Mouse (Mus musculus): ENCODE measurements around the gene Cxcl17. TPM values are rescaled to one million over a fixed set of nuclear protein-coding genes. Genes with fewer than 3 reads are reported as not detected.

Gene Cxcl17
- polyA plus RNA-seq, 1 experiment, result 0.06 TPM

DNA sequence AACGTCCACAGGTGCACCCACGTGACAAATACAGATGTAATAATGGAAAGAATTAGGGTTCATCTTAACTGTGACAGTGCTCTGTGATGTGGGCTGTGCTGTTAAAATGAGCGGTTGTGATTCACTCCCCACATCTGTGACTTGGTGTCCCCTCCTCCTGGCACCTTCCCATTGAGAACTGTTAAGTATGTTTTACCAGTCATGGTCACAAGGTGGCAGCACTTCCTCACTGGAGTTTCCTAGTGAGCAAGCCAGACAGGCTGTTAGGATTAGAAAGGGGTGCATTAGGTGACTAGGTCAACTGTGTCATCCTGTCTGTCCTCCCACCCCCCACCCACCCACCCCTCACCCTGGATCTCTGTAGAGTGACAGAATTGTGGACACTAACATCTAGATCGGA lies 11.7 kb upstream of the Cxcl17 start:
- no peaks in the 10 kb centered on the region for H3K79me2 ChIP-seq (ENCODE audit: control insufficient read depth, insufficient read depth)
- TF ChIP-seq POLR2AphosphoS2 (IDR thresholded peaks at IDR 0.05; ENCODE audit: insufficient read length, low read depth), result no peak
- TF ChIP-seq CEBPB (IDR thresholded peaks at IDR 0.05; ENCODE audit: insufficient read depth, poor library complexity, severe bottlenecking), result no peak
- TF ChIP-seq MAX (IDR thresholded peaks at IDR 0.05; ENCODE audit: low read depth), result no peak
- no peak for TF ChIP-seq SRF (IDR thresholded peaks at IDR 0.05; ENCODE audit: control insufficient read depth, insufficient read length, low read depth)
- no peak for TF ChIP-seq MYOG (IDR thresholded peaks at IDR 0.05; ENCODE audit: control insufficient read depth in 1 of 3, insufficient read depth in 1 of 3, insufficient read length in 2 of 3, low read depth in 2 of 3)
- TF ChIP-seq REST (IDR thresholded peaks at IDR 0.05; ENCODE audit: insufficient read depth, insufficient read length), result no peak
- TF ChIP-seq USF1 (IDR thresholded peaks at IDR 0.05; ENCODE audit: low read depth), result no peak
- no peak for TF ChIP-seq TCF3 (IDR thresholded peaks at IDR 0.05; ENCODE audit: insufficient read length, low read depth)
- TF ChIP-seq POLR2A (IDR thresholded peaks at IDR 0.05; ENCODE audit: insufficient read length, low read depth), result no peak
- no peak for TF ChIP-seq MYOD1 (IDR thresholded peaks at IDR 0.05; ENCODE audit: control insufficient read depth in 1 of 3, insufficient read length in 2 of 3, low read depth in 2 of 3)
- no peak for TF ChIP-seq TCF12 (IDR thresholded peaks at IDR 0.05; ENCODE audit: insufficient read depth, poor library complexity, severe bottlenecking)
- TF ChIP-seq E2F4 (IDR thresholded peaks at IDR 0.05; ENCODE audit: insufficient read depth), result no peak
- H3K4me2 ChIP-seq (ENCODE audit: low read depth), result no peak overlapping the region
- H3K4me3 ChIP-seq, result no peak overlapping the region
- H3ac ChIP-seq (ENCODE audit: control insufficient read depth, insufficient read length), result no peak overlapping the region
- no peaks in the 10 kb centered on the region for H3K36me3 ChIP-seq (ENCODE audit: control insufficient read depth, insufficient read depth)
- H3K27me3 ChIP-seq (ENCODE audit: control insufficient read depth, insufficient read depth, insufficient read length), result peaks cover 5% of the 10 kb centered on the region

DNA sequence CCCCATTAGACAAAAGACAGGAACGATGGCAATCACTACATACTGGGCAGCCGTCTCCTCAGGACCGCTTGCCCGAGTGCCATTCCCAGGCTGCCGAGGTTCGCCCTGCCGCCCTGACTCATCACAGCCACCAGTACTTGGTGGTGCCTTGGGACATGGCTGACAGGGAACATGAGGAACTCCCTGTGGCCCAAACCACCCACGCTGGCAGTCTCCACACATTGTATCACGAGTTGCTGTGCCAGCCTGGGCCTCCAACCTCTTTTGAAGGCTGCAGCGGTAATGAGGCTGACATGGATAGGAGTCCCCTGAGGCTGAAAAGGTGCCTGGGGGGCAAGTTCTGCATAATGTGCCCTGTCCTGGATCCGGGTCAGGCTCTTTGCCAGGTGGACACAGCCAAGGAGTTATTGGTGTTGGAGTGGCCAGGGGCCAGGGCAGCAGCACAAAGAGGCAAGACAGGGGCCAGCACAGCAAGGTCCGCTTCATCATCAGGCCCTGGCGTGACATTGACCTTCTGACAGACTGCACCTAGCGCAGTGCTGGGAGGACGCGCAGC lies 9.7 kb upstream of the Cxcl17 start:
- H3K36me3 ChIP-seq (ENCODE audit: control insufficient read depth, insufficient read depth), result no peaks in the 10 kb centered on the region
- no peaks in the 10 kb centered on the region for H3K79me2 ChIP-seq (ENCODE audit: control insufficient read depth, insufficient read depth)

DNA sequence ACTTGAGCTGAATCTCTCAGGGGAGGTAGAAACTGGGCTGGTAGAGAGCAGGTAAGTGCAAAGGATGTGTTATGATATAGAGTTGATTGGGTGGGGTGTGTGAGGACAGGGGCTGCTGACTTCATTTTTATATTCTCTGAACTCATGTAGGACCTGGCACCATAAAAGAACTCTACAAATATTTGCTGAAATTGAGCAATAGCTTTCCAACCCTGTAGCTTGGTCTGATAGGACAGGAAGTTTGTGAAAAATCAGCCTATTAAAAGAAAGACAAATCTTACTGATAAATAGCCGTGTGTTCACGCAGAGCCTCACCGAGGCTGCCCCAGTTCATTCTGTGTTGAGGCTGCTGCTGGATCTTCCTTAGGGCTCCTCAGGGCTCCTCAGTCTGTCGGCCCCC lies 7.3 kb upstream of the Cxcl17 start:
- no peak for TF ChIP-seq POLR2AphosphoS2 (IDR thresholded peaks at IDR 0.05; ENCODE audit: insufficient read length, low read depth)
- no peak for TF ChIP-seq POLR2A (IDR thresholded peaks at IDR 0.05; ENCODE audit: insufficient read length, low read depth)
- no peak overlapping the region for H3K4me3 ChIP-seq
- H3K4me2 ChIP-seq (ENCODE audit: low read depth), result no peak overlapping the region
- no peak overlapping the region for H3ac ChIP-seq (ENCODE audit: control insufficient read depth, insufficient read length)
- no peaks in the 10 kb centered on the region for H3K79me2 ChIP-seq (ENCODE audit: control insufficient read depth, insufficient read depth)
- peaks cover 5% of the 10 kb centered on the region for H3K27me3 ChIP-seq (ENCODE audit: control insufficient read depth, insufficient read depth, insufficient read length)
- H3K36me3 ChIP-seq (ENCODE audit: control insufficient read depth, insufficient read depth), result no peaks in the 10 kb centered on the region

More for the DNA sequence above, 9.7 kb upstream of the Cxcl17 start:
- Histone ChIP-seq H3K4me3 (no peak overlapping the region), H3K27me3 (ENCODE audit: control insufficient read depth, insufficient read depth, insufficient read length) (peaks cover 5% of the 10 kb centered on the region), H3K4me2 (ENCODE audit: low read depth) (no peak overlapping the region), H3ac (ENCODE audit: control insufficient read depth, insufficient read length) (no peak overlapping the region)
- TF ChIP-seq POLR2AphosphoS2 (IDR thresholded peaks at IDR 0.05; ENCODE audit: insufficient read length, low read depth), result no peak
- no peak for TF ChIP-seq MAX (IDR thresholded peaks at IDR 0.05; ENCODE audit: low read depth)
- no peak for TF ChIP-seq MYOD1 (IDR thresholded peaks at IDR 0.05; ENCODE audit: control insufficient read depth in 1 of 3, insufficient read length in 2 of 3, low read depth in 2 of 3)
- no peak for TF ChIP-seq USF1 (IDR thresholded peaks at IDR 0.05; ENCODE audit: low read depth)
- no peak for TF ChIP-seq MYOG (IDR thresholded peaks at IDR 0.05; ENCODE audit: control insufficient read depth in 1 of 3, insufficient read depth in 1 of 3, insufficient read length in 2 of 3, low read depth in 2 of 3)
- TF ChIP-seq TCF3 (IDR thresholded peaks at IDR 0.05; ENCODE audit: insufficient read length, low read depth), result no peak
- no peak for TF ChIP-seq REST (IDR thresholded peaks at IDR 0.05; ENCODE audit: insufficient read depth, insufficient read length)
- TF ChIP-seq POLR2A (IDR thresholded peaks at IDR 0.05; ENCODE audit: insufficient read length, low read depth), result no peak
- TF ChIP-seq E2F4 (IDR thresholded peaks at IDR 0.05; ENCODE audit: insufficient read depth), result no peak
- TF ChIP-seq TCF12 (IDR thresholded peaks at IDR 0.05; ENCODE audit: insufficient read depth, poor library complexity, severe bottlenecking), result no peak
- TF ChIP-seq SRF (IDR thresholded peaks at IDR 0.05; ENCODE audit: control insufficient read depth, insufficient read length, low read depth), result no peak

DNA sequence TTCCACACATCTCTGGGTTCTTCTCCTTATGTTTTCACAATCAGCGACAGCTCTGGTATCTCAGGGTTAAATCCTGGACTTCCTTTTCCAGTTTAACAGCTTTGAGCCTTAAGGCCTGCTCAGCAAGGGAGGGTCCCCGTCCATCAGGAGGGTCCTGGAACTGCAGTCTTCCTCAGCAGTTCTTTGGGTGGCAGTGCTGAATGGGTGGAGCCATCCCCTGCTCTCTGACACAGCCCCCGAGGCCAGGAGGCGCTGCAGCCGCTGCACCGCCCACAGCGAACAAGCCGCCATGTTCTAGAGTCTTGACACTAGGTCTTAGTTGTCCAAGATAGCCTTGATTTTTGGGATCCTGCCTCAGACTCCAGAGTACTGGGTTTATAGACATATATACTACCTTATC lies 6.8 kb upstream of the Cxcl17 start:
- no peak overlapping the region for H3K4me3 ChIP-seq
- H3K79me2 ChIP-seq (ENCODE audit: control insufficient read depth, insufficient read depth), result no peaks in the 10 kb centered on the region
- H3K4me2 ChIP-seq (ENCODE audit: low read depth), result no peak overlapping the region
- no peak for TF ChIP-seq MYOG (IDR thresholded peaks at IDR 0.05; ENCODE audit: control insufficient read depth in 1 of 3, insufficient read depth in 1 of 3, insufficient read length in 2 of 3, low read depth in 2 of 3)
- no peak for TF ChIP-seq MAX (IDR thresholded peaks at IDR 0.05; ENCODE audit: low read depth)
- no peak for TF ChIP-seq POLR2AphosphoS2 (IDR thresholded peaks at IDR 0.05; ENCODE audit: insufficient read length, low read depth)
- TF ChIP-seq TCF3 (IDR thresholded peaks at IDR 0.05; ENCODE audit: insufficient read length, low read depth), result no peak
- peaks cover 5% of the 10 kb centered on the region for H3K27me3 ChIP-seq (ENCODE audit: control insufficient read depth, insufficient read depth, insufficient read length)
- no peaks in the 10 kb centered on the region for H3K36me3 ChIP-seq (ENCODE audit: control insufficient read depth, insufficient read depth)
- H3ac ChIP-seq (ENCODE audit: control insufficient read depth, insufficient read length), result no peak overlapping the region

DNA sequence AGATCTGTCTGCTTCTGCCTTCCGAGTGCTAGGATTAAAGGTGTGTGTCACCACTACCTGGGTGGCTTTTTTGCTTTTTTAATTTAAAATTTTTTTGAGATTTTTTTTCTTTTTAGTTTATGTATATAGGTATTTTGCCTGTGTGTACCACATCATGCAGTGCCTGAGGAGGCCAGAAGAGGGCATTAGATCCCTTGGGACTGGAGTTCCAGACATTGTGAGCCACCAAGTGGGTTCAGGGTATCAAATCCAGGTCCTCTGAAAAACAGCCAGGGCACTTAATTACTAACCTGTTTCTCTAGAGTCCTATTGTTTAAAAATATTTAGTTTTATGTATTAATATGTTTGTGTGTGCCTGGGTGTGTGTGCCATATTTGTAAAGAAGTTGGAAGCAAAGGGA lies 4.9 kb upstream of the Cxcl17 start:
- Histone ChIP-seq H3K79me2 (ENCODE audit: control insufficient read depth, insufficient read depth) (no peaks in the 10 kb centered on the region), H3K4me3 (no peak overlapping the region), H3K36me3 (ENCODE audit: control insufficient read depth, insufficient read depth) (no peaks in the 10 kb centered on the region), H3K27me3 (ENCODE audit: control insufficient read depth, insufficient read depth, insufficient read length) (no peaks in the 10 kb centered on the region), H3K4me2 (ENCODE audit: low read depth) (no peak overlapping the region), H3ac (ENCODE audit: control insufficient read depth, insufficient read length) (no peak overlapping the region)
- TF ChIP-seq SRF (IDR thresholded peaks at IDR 0.05; ENCODE audit: control insufficient read depth, insufficient read length, low read depth), result no peak
- TF ChIP-seq MAX (IDR thresholded peaks at IDR 0.05; ENCODE audit: low read depth), result no peak
- no peak for TF ChIP-seq MYOG (IDR thresholded peaks at IDR 0.05; ENCODE audit: control insufficient read depth in 1 of 3, insufficient read depth in 1 of 3, insufficient read length in 2 of 3, low read depth in 2 of 3)
- no peak for TF ChIP-seq TCF3 (IDR thresholded peaks at IDR 0.05; ENCODE audit: insufficient read length, low read depth)
- no peak for TF ChIP-seq USF1 (IDR thresholded peaks at IDR 0.05; ENCODE audit: low read depth)
